Mouse (Mus musculus) liver, postnatal 0 days (tissue): ENCODE data around the gene Fam131c. TPM values are rescaled to one million over a fixed set of nuclear protein-coding genes. Genes with fewer than 3 reads are reported as not detected.

Experiments
- ATAC-seq: fragments of 200-750 bp; cut with Nextera tagmentation; 2 replicates; pipeline ENCODE4 v1.8.0; 2017; ENCODE audit warnings: mild to moderate bottlenecking, moderate library complexity
- DNase-seq: peaks from one replicate; pipeline ENCODE4 v3.0.0-alpha.2; 2016
- H3K27ac ChIP-seq: fragments of 300-500 bp; sonication (generic); 2 replicates; pipeline ENCODE4 v1.5.1; 2014; ENCODE audit warnings: antibody characterized with exemption, moderate library complexity, mild to moderate bottlenecking, low read depth
- H3K27me3 ChIP-seq: fragments of 300-500 bp; sonication (generic); 2 replicates; pipeline ENCODE4 v1.6.1; 2014; ENCODE audit warnings: low read length, control low read depth, mixed read lengths; ENCODE audit not compliant: insufficient read depth
- H3K36me3 ChIP-seq: fragments of 300-500 bp; sonication (generic); replicated peaks from 2 replicates; pipeline ENCODE4 v1.6.1; 2014; ENCODE audit warnings: mild to moderate bottlenecking, control low read depth, low read length, moderate library complexity, mixed read lengths; ENCODE audit not compliant: insufficient read depth
- H3K4me1 ChIP-seq: fragments of 300-500 bp; sonication (generic); 2 replicates; pipeline ENCODE4 v1.6.1; 2014; ENCODE audit warnings: antibody characterized with exemption, mild to moderate bottlenecking, control low read depth; ENCODE audit not compliant: insufficient read depth
- H3K4me2 ChIP-seq: fragments of 300-500 bp; sonication (generic); 2 replicates; pipeline ENCODE4 v1.6.1; 2014; ENCODE audit warnings: low read depth, mild to moderate bottlenecking, low read length, moderate library complexity, mixed read lengths
- H3K4me3 ChIP-seq: fragments of 300-500 bp; sonication (generic); 2 replicates; pipeline ENCODE4 v1.5.1; 2014; ENCODE audit warnings: low read depth, low read length
- H3K9ac ChIP-seq: fragments of 300-500 bp; sonication (generic); replicated peaks from 2 replicates; pipeline ENCODE4 v1.6.1; 2014; ENCODE audit warnings: mild to moderate bottlenecking, moderate library complexity
- H3K9me3 ChIP-seq: fragments of 300-500 bp; sonication (generic); 2 replicates; pipeline ENCODE4 v1.6.1; 2016; ENCODE audit warnings: mild to moderate bottlenecking, control low read depth, low read length, mixed read lengths
- CTCF ChIP-seq: sonication (generic); IDR thresholded peaks from 2 replicates; pipeline ENCODE4 v1.5.1; 2016; ENCODE audit warnings: antibody characterized with exemption, low read depth
- EP300 ChIP-seq: IDR thresholded peaks from 2 replicates; pipeline ENCODE4 v1.6.1; 2016; ENCODE audit warnings: antibody characterized with exemption, low read depth, mild to moderate bottlenecking
- whole genome bisulfite sequencing: fragments of 180-500 bp; shearing (Covaris S2); extraction: QIAGEN DNeasy Blood & Tissue Kit; methylation state at CpG from one replicate; pipeline ENCODE4 v1.1.7; 2014; ENCODE audit not compliant: insufficient replicate concordance; 5-methylcytosine and 5-hydroxymethylcytosine counted together
- microRNA-seq: library from miRNA; unstranded; fragments of <30 nt; microRNA quantifications from one replicate; pipeline ENCODE4, GENCODE M21; 2016
- polyA plus RNA-seq: library from polyadenylated mRNA; unstranded; fragments of >200 nt; fragmentation: Nextera tagmentation; extraction: Ambion mirVana; gene quantifications from 2 replicates; pipeline ENCODE4 v1.2.1, GENCODE M21; 2015

Gene Fam131c
- polyA plus RNA-seq, 1 experiment from 2014 or later, result 0.53 TPM

DNA sequence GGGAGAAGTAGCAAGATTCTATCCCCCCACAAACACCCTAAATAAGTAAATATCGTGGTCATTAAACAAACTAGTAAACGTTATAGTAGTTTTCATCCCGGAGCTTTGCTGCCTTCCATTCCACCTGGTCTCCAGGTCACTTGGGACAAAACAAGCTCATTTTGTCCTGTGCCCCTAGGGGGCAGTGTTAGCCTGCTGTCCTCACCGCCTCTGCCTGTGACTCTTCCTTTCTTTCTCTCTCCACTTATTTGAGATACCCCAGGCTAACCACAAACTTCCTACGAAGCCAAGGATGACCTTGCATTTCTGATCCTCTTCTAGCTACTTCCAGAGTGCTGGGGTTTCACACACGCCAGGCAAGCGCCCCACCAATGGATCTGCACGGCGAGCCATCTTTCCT, 63.0 kb downstream of the Fam131c start:
- Histone ChIP-seq H3K27me3 (0 out of 2 replicates have a peak, but pooled peaks cover under 1% of the 10 kb centered on the region), H3K4me1 (no peaks in the 10 kb centered on the region; the same call in 1 of the 2 replicates), H3K36me3 (no peaks in the 10 kb centered on the region), H3K9ac (no peak overlapping the region), H3K27ac (no peak overlapping the region), H3K4me3 (no peak overlapping the region), H3K4me2 (no peak overlapping the region), H3K9me3 (no peaks in the 10 kb centered on the region)
- ATAC-seq (peak; percentile 45; the same call in 1 of the 2 replicates), DNase-seq (peak; percentile 82)
- TF ChIP-seq EP300, result no peak
- peak; percentile 94 for TF ChIP-seq CTCF
- 28% methylated on average over 9 of the region's 9 CpGs for WGBS

DNA sequence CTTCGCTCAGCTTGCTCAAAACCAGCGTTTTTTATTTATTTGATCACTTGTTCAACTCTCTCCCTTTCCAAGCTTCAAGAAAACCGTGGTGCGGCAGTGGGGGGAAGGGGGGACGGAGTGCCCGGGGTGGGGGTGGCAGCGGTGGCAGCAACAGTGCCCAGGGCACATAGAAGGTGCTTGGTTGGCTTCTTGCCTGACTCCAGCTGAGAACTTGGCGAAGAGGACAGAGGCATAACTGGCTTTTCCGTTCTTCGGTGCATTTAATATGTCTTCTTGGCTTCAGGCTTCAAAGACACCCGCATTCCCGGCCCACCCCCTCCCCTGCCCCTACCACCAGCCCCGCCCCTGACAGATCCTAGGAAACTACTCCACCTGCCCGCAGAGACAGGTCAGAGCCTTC, 64.6 kb downstream of the Fam131c start:
- ATAC-seq, result no peak
- WGBS, result 61% methylated on average over 11 of the region's 14 CpGs
- Histone ChIP-seq H3K27ac (no peak overlapping the region), H3K4me3 (no peak overlapping the region), H3K4me1 (no peaks in the 10 kb centered on the region), H3K27me3 (no peaks in the 10 kb centered on the region), H3K4me2 (no peak overlapping the region), H3K9ac (no peak overlapping the region), H3K9me3 (no peaks in the 10 kb centered on the region), H3K36me3 (no peaks in the 10 kb centered on the region)
- DNase-seq, result no peak
- TF ChIP-seq CTCF (no peak), EP300 (no peak)

GRCm38 (mm10) chr4:141433191-141433590, 65.2 kb downstream of the Fam131c start:
- H3K4me1 ChIP-seq, result no peaks in the 10 kb centered on the region
- no peak for DNase-seq
- H3K27ac ChIP-seq, result no peak overlapping the region
- no peak for TF ChIP-seq CTCF
- no peak for TF ChIP-seq EP300
- H3K27me3 ChIP-seq, result no peaks in the 10 kb centered on the region
- no peaks in the 10 kb centered on the region for H3K9me3 ChIP-seq
- H3K4me2 ChIP-seq, result no peak overlapping the region
- H3K4me3 ChIP-seq, result no peak overlapping the region
- 80% methylated on average over 18 of the region's 18 CpGs for WGBS
- no peak overlapping the region for H3K9ac ChIP-seq
- no peaks in the 10 kb centered on the region for H3K36me3 ChIP-seq
- no peak for ATAC-seq

Small RNA genes lying within 50 kb of the gene (microRNA-seq; reads per million reads assigned to microRNA genes)
- not detected for gene Gm25690

Other genes starting within 250 kb of the Fam131c start
- 16.8 and 17.7 TPM in 2 replicates for gene Szrd1, start 228.4 kb upstream of the Fam131c start, polyA plus RNA-seq
- gene Fbxo42, start 220.3 kb upstream of the Fam131c start, polyA plus RNA-seq, result 11.2 and 11.7 TPM in 2 replicates
- 0.43 and 0.79 TPM in 2 replicates for gene Rsg1, start 154.3 kb upstream of the Fam131c start, polyA plus RNA-seq
- 3.0 and 4.2 TPM in 2 replicates for gene Arhgef19, start 128.7 kb upstream of the Fam131c start, polyA plus RNA-seq
- gene Epha2, start 67.0 kb upstream of the Fam131c start, polyA plus RNA-seq, result 1.5 and 2.4 TPM in 2 replicates
- not detected in 2 replicates for gene Clcnka, start 30.5 kb downstream of the Fam131c start, polyA plus RNA-seq
- gene Clcnkb, start 47.8 kb downstream of the Fam131c start, polyA plus RNA-seq, result not detected in 2 replicates
- 0.04 and 0.49 TPM in 2 replicates for gene Hspb7, start 52.6 kb downstream of the Fam131c start, polyA plus RNA-seq
- gene Srarp, start 67.9 kb downstream of the Fam131c start, polyA plus RNA-seq, result not detected in 2 replicates
- 4.6 and 5.5 TPM in 2 replicates for gene Zbtb17, start 76.4 kb downstream of the Fam131c start, polyA plus RNA-seq
- gene Spen, start 170.4 kb downstream of the Fam131c start, polyA plus RNA-seq, result 2.3 and 3.0 TPM in 2 replicates
- 1.5 and 1.8 TPM in 2 replicates for gene Fblim1, start 237.9 kb downstream of the Fam131c start, polyA plus RNA-seq